Mouse (Mus musculus) testis, adult 2 months (tissue): ENCODE measurements at regions not wholly inside any gene's neighbourhood (a gene's known extent, or its start where the extent isn't known, plus 50 kb on each side); places are given as distances from the start of the nearest gene placed in this dataset.

ENCODE experiments used
- CTCF ChIP-seq: fragments of 200-500 bp; IDR thresholded peaks from 2 replicates; pipeline ENCODE4 v1.5.1; 2012; ENCODE audit warnings: low read depth, mild to moderate bottlenecking, inconsistent platforms, low read length, moderate library complexity; ENCODE audit not compliant: control insufficient read depth, insufficient read depth, insufficient replicate concordance
- POLR2A ChIP-seq: fragments of 200-500 bp; IDR thresholded peaks from 2 replicates; pipeline ENCODE4 v1.6.1; 2012; ENCODE audit warnings: low read depth, mild to moderate bottlenecking, inconsistent platforms, low read length, moderate library complexity; ENCODE audit not compliant: control insufficient read depth

DNA sequence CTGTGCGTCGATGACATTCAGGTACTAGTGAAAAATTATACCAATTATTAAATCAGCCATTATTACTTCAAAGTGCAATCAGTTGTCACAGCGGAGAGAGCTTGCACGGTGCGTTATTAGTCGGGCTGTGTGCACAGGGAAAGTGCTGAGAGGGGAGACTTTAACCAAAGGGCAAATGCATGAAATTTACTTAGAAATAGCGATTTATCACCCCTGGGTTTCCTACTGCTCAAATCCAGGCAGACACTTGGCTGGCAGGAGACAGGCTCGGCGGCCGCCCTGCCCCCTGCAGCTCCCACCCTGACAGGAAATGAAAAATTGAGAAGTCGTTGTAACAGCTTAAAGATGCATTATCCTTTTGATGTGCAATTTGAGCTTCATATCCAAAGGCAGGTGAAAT lies 145.5 kb upstream of the Mvb12b start:
- TF ChIP-seq CTCF (no peak), POLR2A (no peak)
